Mouse (Mus musculus) testis, postnatal 10 days (tissue): ENCODE measurements around the gene Olfr1328.
"Not testable (repeated sequence)": the region's sequence is repeated elsewhere in the genome, so short reads cannot be mapped to it uniquely, and the experiment has no call there.

Experiments
- DNase-seq: peaks from one replicate; pipeline ENCODE4 v3.0.0; 2021; ENCODE audit warnings: low spot score

Olfr1328 gene

GRCm38 (mm10) chr4:118938512-118938911 is at the start of gene Olfr1328:
Gene Olfr1328 (minus strand): TSS chr4:118938612.
- DNase-seq, result no peak

DNA sequence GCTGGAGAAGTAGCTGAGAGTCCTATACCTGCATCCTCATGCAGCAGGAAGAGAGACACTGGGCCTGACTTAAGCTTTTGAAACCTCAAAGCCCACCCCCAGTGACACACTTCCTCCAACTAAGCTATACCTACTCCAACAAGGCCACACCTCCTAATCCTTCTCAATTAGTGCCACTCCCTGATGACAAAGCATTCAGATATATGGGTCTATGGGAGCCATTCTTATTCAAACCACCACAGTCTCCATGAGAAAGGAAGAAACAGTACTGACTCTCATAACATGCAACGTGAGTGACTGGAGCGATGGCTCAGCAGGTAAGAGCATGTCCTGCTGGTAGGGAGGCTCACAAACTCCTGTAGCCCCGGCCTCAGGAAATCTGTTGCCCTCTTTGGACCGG is 46.9 kb upstream of the Olfr1328 start:
- DNase-seq, result no peak

DNA sequence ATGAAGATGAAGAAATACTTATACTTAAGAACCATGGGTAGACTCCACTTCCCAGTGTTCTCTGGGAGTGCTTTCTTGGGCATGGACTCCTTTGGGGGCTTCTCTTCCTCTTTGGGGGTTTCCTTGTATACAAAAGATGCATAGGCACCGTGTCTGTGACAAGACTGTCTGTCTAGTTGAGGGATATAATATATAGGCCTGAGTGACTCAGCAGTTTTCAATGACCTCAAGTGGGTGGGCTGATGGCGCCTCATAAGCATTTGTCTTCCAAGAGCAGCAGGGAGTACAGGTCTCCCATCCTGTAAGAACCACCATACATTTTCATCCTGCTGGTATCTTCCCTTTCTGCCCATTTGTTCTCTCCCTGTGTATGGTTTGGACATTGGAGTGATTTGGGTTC is 34.9 kb upstream of the Olfr1328 start:
- no peak for DNase-seq

DNA sequence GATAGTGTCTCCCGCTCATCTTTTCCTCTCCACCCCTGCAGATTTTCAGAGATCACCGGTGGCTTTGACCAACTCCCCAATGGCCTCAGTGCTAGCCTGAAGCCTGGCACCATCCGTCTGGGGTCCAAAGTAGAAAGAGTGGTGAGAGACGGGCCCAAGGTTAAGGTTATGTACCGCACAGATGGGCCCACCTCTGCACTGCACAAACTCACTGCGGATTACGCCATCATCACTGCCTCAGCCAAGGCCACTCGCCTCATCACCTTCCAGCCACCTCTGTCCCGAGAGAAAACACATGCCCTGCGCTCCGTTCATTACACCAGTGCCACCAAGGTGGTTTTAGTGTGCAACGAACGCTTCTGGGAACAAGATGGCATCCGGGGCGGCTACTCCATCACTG is 29.3 kb upstream of the Olfr1328 start:
- DNase-seq, result no peak

DNA sequence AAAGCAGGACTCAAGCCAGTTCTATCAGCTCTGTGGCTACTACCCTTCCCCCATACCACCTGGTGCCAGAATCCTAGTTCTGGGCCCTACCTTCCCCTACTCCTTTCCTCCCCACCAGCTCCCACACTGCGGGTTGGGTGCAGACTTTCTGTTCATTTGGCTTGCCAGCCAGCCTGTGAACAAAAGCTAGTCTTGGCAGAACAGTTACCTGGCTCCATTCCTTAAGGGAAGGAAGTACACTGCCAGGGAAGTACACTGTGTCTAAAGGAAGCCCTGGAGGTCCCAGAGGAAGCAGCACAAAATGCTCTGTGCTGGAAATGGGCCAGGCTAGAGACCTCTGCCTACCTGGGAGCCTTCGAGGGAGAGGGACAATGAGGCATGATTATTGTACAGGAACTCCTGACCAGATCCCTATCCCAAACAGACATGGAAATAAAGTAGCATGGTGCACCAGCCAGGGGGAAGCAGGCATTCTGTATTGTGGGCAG is 22.8 kb upstream of the Olfr1328 start, which contains the start of gene Lao1:
Lao1 (plus strand) TSS at position 438 of the 488 bp plus-strand sequence.
- no peak for DNase-seq

GRCm38 (mm10) chr4:118958812-118959211 is 20.4 kb upstream of the Olfr1328 start:
- DNase-seq, result no peak

GRCm38 (mm10) chr4:118931326-118931725 is 7.1 kb downstream of the Olfr1328 start:
- not testable (repeated sequence) for DNase-seq

GRCm38 (mm10) chr4:118917365-118917764 is 21.0 kb downstream of the Olfr1328 start, which contains the start of gene Olfr1329:
Gene Olfr1329 (minus strand): TSS chr4:118917465.
- DNase-seq, result not testable (repeated sequence)

- no peak for DNase-seq
These were observed 36.4 kb downstream of the Olfr1328 start for GRCm38 (mm10) chr4:118901981-118902380.

GRCm38 (mm10) chr4:118888297-118888696 is 50.1 kb downstream of the Olfr1328 start, which contains the start of gene Olfr1330:
Gene Olfr1330 (plus strand): TSS chr4:118888597.
- DNase-seq, result no peak
